In genomic region chr4:24496116-24496952, GRCm38 (mm10) we compare ENCODE assay signal across 8 mouse cellular contexts. TPM values are rescaled to one million over a fixed set of nuclear protein-coding genes. Genes with fewer than 3 reads are reported as not detected.
DNase-seq lines count a peak whose midpoint lies in the region; ATAC-seq and TF ChIP-seq lines count a peak whose summit lies in the region.

Mms22l (plus strand) TSS chr4:24496451.

- 0 out of 2 replicates have a peak, but pooled peaks cover 3% of the 10 kb centered on the region for H3K4me1 ChIP-seq in heart, embryonic 12.5 days (replicated peaks)
- H3K4me1 ChIP-seq in kidney, postnatal 0 days (replicated peaks; ENCODE audit: insufficient read depth, low read length), result 0 out of 2 replicates have a peak, but pooled peaks cover 2% of the 10 kb centered on the region
- peaks cover 3% of the 10 kb centered on the region for H3K4me1 ChIP-seq in liver, embryonic 11.5 days (replicated peaks; ENCODE audit: control insufficient read depth, insufficient read depth, low read length)
- H3K4me1 ChIP-seq in stomach, embryonic 14.5 days (ENCODE audit: control insufficient read depth, insufficient read depth, low read length), result no peaks in the 10 kb centered on the region

- H3K9ac ChIP-seq in heart, embryonic 12.5 days, result peak within 1 kb of the TSS; percentile 89
- peak within 1 kb of the TSS; percentile 93 for H3K9ac ChIP-seq in kidney, postnatal 0 days (ENCODE audit: low read depth, low read length)
- peak within 1 kb of the TSS; percentile 96 for H3K9ac ChIP-seq in liver, embryonic 11.5 days (ENCODE audit: low read depth, low read length)
- peak within 1 kb of the TSS; percentile 88 for H3K9ac ChIP-seq in stomach, embryonic 14.5 days (replicated peaks; ENCODE audit: low read depth, low read length)

- H3K36me3 ChIP-seq in heart, embryonic 12.5 days, result 0 out of 2 replicates have a peak, but pooled peaks cover 4% of the 10 kb centered on the region
- no peaks in the 10 kb centered on the region for H3K36me3 ChIP-seq in kidney, postnatal 0 days (ENCODE audit: insufficient read depth, low read length)
- peaks cover 5% of the 10 kb centered on the region; the same call in 1 of the 2 replicates for H3K36me3 ChIP-seq in liver, embryonic 11.5 days (ENCODE audit: control insufficient read depth, insufficient read depth, low read length)
- H3K36me3 ChIP-seq in stomach, embryonic 14.5 days (ENCODE audit: control insufficient read depth, insufficient read depth, low read length), result no peaks in the 10 kb centered on the region

- peak; percentile 99 for ATAC-seq in erythroid progenitor cell, adult 5-6 weeks (replicated peaks; ENCODE audit: low FRiP score, poor library complexity, severe bottlenecking)
- ATAC-seq in heart, embryonic 12.5 days (ENCODE audit: insufficient number of reproducible peaks, low FRiP score), result peak; percentile 99
- peak; percentile 99 for ATAC-seq in kidney, postnatal 0 days (replicated peaks; ENCODE audit: low FRiP score, low read depth)
- peak; percentile 98 for ATAC-seq in liver, embryonic 11.5 days (replicated peaks; ENCODE audit: low FRiP score)
- peak; percentile 99 for ATAC-seq in stomach, embryonic 14.5 days (ENCODE audit: insufficient number of reproducible peaks, insufficient read depth, low FRiP score, low read depth)

- under 1% methylated on average over 83 of the region's 83 CpGs for WGBS in heart, embryonic 12.5 days
- under 1% methylated on average over 83 of the region's 83 CpGs for WGBS in kidney, postnatal 0 days
- under 1% methylated on average over 83 of the region's 83 CpGs for WGBS in liver, embryonic 11.5 days
- WGBS in stomach, embryonic 14.5 days, result under 1% methylated on average over 78 of the region's 83 CpGs

- H3K27me3 ChIP-seq in heart, embryonic 12.5 days (replicated peaks), result no peaks in the 10 kb centered on the region
- no peaks in the 10 kb centered on the region for H3K27me3 ChIP-seq in kidney, postnatal 0 days (ENCODE audit: insufficient read depth, low read length)
- no peaks in the 10 kb centered on the region for H3K27me3 ChIP-seq in liver, embryonic 11.5 days (replicated peaks; ENCODE audit: control insufficient read depth, insufficient read depth, low read length)
- no peaks in the 10 kb centered on the region for H3K27me3 ChIP-seq in stomach, embryonic 14.5 days (ENCODE audit: control insufficient read depth, insufficient read depth, low read length)

- H3K4me3 ChIP-seq in heart, embryonic 12.5 days, result peak within 1 kb of the TSS; percentile 79
- H3K4me3 ChIP-seq in kidney, postnatal 0 days (replicated peaks; ENCODE audit: low read depth, low read length), result peak within 1 kb of the TSS; percentile 93
- H3K4me3 ChIP-seq in liver, embryonic 11.5 days (ENCODE audit: low read depth, low read length), result peak within 1 kb of the TSS; percentile 86
- H3K4me3 ChIP-seq in stomach, embryonic 14.5 days (ENCODE audit: low read depth, low read length), result peak within 1 kb of the TSS; percentile 87

- peak within 1 kb of the TSS; percentile 97 for H3K27ac ChIP-seq in heart, embryonic 12.5 days (ENCODE audit: poor library complexity, severe bottlenecking)
- peak within 1 kb of the TSS; percentile 98 for H3K27ac ChIP-seq in kidney, postnatal 0 days
- peak within 1 kb of the TSS; percentile 95 for H3K27ac ChIP-seq in liver, embryonic 11.5 days (ENCODE audit: low read depth, low read length)
- peak within 1 kb of the TSS; percentile 99 for H3K27ac ChIP-seq in stomach, embryonic 14.5 days (ENCODE audit: low read length)

- peak; percentile 91 for DNase-seq in CD4-positive helper T cell, adult 2 months (ENCODE audit: low read depth, low spot score)
- DNase-seq in brain, embryonic 18.5 days (ENCODE audit: low read depth, low spot score), result peak; percentile 85
- DNase-seq in kidney, postnatal 0 days (ENCODE audit: low spot score), result peak; percentile 95
- peak; percentile 94 for DNase-seq in liver, embryonic 11.5 days (ENCODE audit: low spot score)
- peak; percentile 92 for DNase-seq in naive thymus-derived CD4-positive, alpha-beta T cell, adult 2 months (ENCODE audit: low read depth)

- TF ChIP-seq CTCF in kidney, postnatal 0 days (IDR thresholded peaks at IDR 0.05; ENCODE audit: low read depth), result no peak

- H3K9me3 ChIP-seq in heart, embryonic 12.5 days (replicated peaks), result peaks cover 3% of the 10 kb centered on the region
- H3K9me3 ChIP-seq in kidney, postnatal 0 days (replicated peaks; ENCODE audit: low read length), result no peaks in the 10 kb centered on the region
- no peaks in the 10 kb centered on the region for H3K9me3 ChIP-seq in liver, embryonic 11.5 days (ENCODE audit: control insufficient read depth, low read length)
- no peaks in the 10 kb centered on the region for H3K9me3 ChIP-seq in stomach, embryonic 14.5 days (ENCODE audit: control insufficient read depth, low read depth, low read length)

- peak within 1 kb of the TSS; percentile 71 for H3K4me2 ChIP-seq in heart, embryonic 12.5 days
- peak within 1 kb of the TSS; percentile 78 for H3K4me2 ChIP-seq in kidney, postnatal 0 days (ENCODE audit: low read length)
- H3K4me2 ChIP-seq in liver, embryonic 11.5 days, result peak within 1 kb of the TSS; percentile 76
- peak within 1 kb of the TSS; percentile 68 for H3K4me2 ChIP-seq in stomach, embryonic 14.5 days (replicated peaks; ENCODE audit: low read depth, low read length)

RNA-seq across cellular contexts. Expression of gene Mms22l, which starts in this region (rescaled TPM):
- 60.5 and 68.7 TPM in 2 replicates for total RNA-seq in erythroid progenitor cell, adult 5-6 weeks (2015; ENCODE audit: low replicate concordance)
- 46.2 and 88.6 TPM in 2 replicates for total RNA-seq in erythroid progenitor cell, adult 5-6 weeks (2017; ENCODE audit: low replicate concordance)
- 25.1 and 27.8 TPM in 2 replicates for polyA plus RNA-seq in heart, embryonic 12.5 days (2016; fragmentation: Nextera tagmentation; extraction: Ambion mirVana)
- polyA plus RNA-seq in kidney, postnatal 0 days (2015; fragmentation: Nextera tagmentation; extraction: Ambion mirVana), result 14.5 and 14.7 TPM in 2 replicates
- polyA plus RNA-seq in liver, embryonic 11.5 days (2014; fragmentation: Nextera tagmentation; extraction: Ambion mirVana), result 46.7 and 47.2 TPM in 2 replicates
- 30.6 and 32.2 TPM in 2 replicates for polyA plus RNA-seq in stomach, embryonic 14.5 days (2014; fragmentation: Nextera tagmentation; extraction: Ambion mirVana)

Comparison
In these comparisons a context has a peak if more than half of its experiments do, and no peak if none do; other contexts are left out.
1. Peak in every context shown above with its lines: DNase-seq, ATAC-seq, H3K4me3 ChIP-seq and H3K27ac ChIP-seq.